Mouse (Mus musculus) ES-E14 (cell line): ENCODE data around the gene Dnah7c.
"Not testable (repeated sequence)": the region's sequence is repeated elsewhere in the genome, so short reads cannot be mapped to it uniquely, and the experiment has no call there.

Experiments used
- HCFC1 ChIP-seq: IDR thresholded peaks from 2 replicates; pipeline ENCODE4 v1.6.1; 2012; ENCODE audit warnings: low read length, inconsistent platforms, borderline replicate concordance; ENCODE audit not compliant: insufficient read depth
- ZC3H11A ChIP-seq: IDR thresholded peaks from 2 replicates; pipeline ENCODE4 v1.6.1; 2012; ENCODE audit warnings: low read depth, mild to moderate bottlenecking, inconsistent platforms, low read length, borderline replicate concordance

DNA sequence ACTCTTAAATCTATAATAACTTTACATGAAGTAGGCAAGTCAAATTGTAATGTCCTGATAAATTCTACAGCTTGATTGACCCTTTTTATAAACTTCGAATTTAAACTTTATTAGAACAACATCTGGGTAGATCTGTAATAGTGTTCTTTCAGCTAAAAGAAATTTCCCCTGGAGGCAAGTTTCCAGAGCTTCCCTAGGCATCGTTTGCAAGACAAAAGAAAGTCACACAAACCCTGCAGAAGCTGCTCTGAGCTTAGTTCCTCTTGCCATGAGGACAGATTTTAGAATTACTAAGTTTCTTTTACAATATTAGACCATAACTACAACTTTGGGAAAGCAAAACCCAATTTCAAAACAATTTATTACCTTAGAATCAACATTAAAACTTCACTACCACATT, 227.3 kb downstream of the Dnah7c start:
- not testable (repeated sequence) for TF ChIP-seq HCFC1, ZC3H11A
